Mouse (Mus musculus) urinary bladder, postnatal 4 days (tissue): Measurements from ENCODE around the gene Pnmal1.

ENCODE experiments used
- DNase-seq, 2 experiments: peaks; one replicate each; pipeline ENCODE4 v3.0.0; 2021 to 2022; ENCODE audit warnings: low spot score in 2 of 2

The Pnmal1 gene

GRCm38 (mm10) chr7:16959539-16960187 lies at the start of gene Pnmal1:
Pnmal1 (plus strand) TSS chr7:16959679.
- peak in 1 of 2 experiments; percentile 68 for DNase-seq

- DNase-seq, result no peak
Observed at GRCm38 (mm10) chr7:16909909-16910308, 49.6 kb upstream of the Pnmal1 start.

- DNase-seq, result no peak
Observed at GRCm38 (mm10) chr7:16911904-16912303, 47.6 kb upstream of the Pnmal1 start.

GRCm38 (mm10) chr7:16912360-16912759 lies 47.1 kb upstream of the Pnmal1 start:
- DNase-seq, result no peak

- DNase-seq, result peak in 1 of 2 experiments; percentile 78
Observed at GRCm38 (mm10) chr7:16913806-16914452, 45.5 kb upstream of the Pnmal1 start.

- no peak for DNase-seq
Observed at GRCm38 (mm10) chr7:16914453-16915343, 44.8 kb upstream of the Pnmal1 start.

GRCm38 (mm10) chr7:16915461-16916340 lies 43.8 kb upstream of the Pnmal1 start:
- DNase-seq, result no peak

- DNase-seq, result no peak
Observed at GRCm38 (mm10) chr7:16916342-16917265, 42.9 kb upstream of the Pnmal1 start.

GRCm38 (mm10) chr7:16917447-16917846 lies 42.0 kb upstream of the Pnmal1 start:
- no peak for DNase-seq

GRCm38 (mm10) chr7:16918014-16918413 lies 41.5 kb upstream of the Pnmal1 start:
- no peak for DNase-seq

- no peak for DNase-seq
Observed at GRCm38 (mm10) chr7:16918670-16919069, 40.8 kb upstream of the Pnmal1 start.

GRCm38 (mm10) chr7:16919395-16920149 lies 39.9 kb upstream of the Pnmal1 start:
- DNase-seq, result no peak

- DNase-seq, result no peak
Observed at GRCm38 (mm10) chr7:16920150-16920579, 39.3 kb upstream of the Pnmal1 start.

- no peak for DNase-seq
Observed at GRCm38 (mm10) chr7:16920818-16921791, 38.4 kb upstream of the Pnmal1 start.

GRCm38 (mm10) chr7:16921881-16922335 lies 37.6 kb upstream of the Pnmal1 start:
- DNase-seq, result no peak

GRCm38 (mm10) chr7:16922360-16922973 lies 37.0 kb upstream of the Pnmal1 start:
- DNase-seq, result no peak

GRCm38 (mm10) chr7:16923283-16924036 lies 36.0 kb upstream of the Pnmal1 start:
- DNase-seq, result no peak
